Mouse (Mus musculus): ENCODE measurements around the gene Xpo6.

Xpo6 gene

DNA sequence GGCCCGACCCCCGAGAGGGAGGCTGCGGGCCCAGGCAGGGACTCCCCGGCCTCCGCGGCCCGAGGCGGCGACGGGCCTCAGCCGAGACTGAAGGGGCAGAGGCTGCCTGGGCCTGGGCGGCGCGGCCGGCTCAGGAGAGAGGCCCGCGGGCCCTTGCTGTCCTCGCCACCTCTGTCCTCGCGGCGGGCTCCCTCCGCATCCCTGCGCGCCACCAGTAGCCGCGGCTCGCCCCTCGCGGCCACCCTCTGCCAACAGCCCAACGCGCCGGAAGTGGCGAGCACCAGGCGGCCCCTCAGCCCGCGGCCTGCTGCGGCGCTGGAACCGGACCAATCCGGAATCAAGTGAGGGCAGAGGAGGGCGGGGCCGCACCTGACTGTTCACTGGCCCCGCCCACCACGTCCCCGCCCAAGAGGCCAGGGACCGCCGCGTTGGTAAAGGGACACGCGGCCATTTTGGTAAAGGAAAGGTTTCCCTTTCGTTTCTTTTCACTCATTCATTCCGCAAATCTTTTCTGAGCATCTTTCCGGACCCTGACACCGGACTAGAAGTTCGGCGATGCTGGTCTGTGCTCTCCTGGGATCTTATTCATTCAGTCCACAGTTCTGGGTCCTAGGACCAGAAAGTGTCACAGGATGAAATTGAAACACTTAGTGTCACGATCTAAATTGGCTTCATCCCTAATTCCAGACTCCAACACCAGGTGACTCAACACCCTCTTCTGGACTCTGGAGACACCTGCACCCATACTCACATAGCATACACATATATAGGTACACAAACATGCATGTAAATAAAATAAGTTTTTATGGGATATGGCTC lies at the start of gene Xpo6:
Xpo6 (minus strand) TSS at position 324 of the 819 bp plus-strand sequence.
- peak; percentile 85 to 89 for DNase-seq (ENCODE audit: low spot score in 2 of 2)

DNA sequence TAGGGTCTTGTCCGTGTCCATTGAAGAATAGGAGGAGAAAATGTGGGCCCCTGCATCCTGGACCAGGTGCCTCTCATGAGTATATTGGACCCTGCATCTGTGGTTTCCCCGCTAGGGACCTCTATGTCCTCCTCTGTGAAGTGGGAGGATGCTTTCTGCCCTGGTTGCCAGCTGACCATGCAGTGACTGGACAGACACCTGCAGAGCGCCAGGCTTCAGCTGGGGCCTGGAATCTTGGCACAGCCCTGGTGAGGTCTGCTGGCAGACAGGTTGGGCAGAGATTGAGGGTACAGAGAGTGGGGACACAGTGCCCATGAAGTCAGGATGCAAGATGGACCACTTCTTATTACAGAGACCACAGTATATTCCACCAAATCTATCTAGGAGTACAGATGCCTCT lies 49.7 kb upstream of the Xpo6 start:
- no peak for DNase-seq (ENCODE audit: low spot score in 2 of 2)

- DNase-seq (ENCODE audit: low spot score in 2 of 2) = no peak
These were observed 48.8 kb upstream of the Xpo6 start for GRCm38 (mm10) chr7:126249146-126249545.

- DNase-seq (ENCODE audit: low spot score in 2 of 2) = no peak
These were observed 48.4 kb upstream of the Xpo6 start for GRCm38 (mm10) chr7:126248641-126249141.

DNA sequence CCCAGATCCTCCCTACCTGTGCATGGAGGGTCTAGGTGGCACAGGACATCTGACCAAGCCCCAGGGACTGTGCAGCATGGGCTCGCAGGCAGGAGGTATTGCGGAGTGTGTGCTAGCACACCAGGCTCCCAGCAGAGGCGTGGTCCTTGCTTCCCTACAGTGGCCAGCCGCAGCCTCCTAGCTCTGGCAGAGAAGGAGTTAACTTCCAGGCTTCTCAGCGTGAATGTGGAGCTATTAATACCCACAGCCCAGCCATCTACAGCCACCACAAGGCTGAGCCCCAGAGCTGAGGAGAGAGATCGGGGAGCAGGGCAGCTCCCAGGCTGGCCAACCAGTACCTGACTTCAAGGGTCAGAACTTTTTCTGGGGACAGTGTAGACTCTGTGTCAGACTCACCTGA lies 47.8 kb upstream of the Xpo6 start:
- DNase-seq (ENCODE audit: low spot score in 2 of 2) = no peak

DNA sequence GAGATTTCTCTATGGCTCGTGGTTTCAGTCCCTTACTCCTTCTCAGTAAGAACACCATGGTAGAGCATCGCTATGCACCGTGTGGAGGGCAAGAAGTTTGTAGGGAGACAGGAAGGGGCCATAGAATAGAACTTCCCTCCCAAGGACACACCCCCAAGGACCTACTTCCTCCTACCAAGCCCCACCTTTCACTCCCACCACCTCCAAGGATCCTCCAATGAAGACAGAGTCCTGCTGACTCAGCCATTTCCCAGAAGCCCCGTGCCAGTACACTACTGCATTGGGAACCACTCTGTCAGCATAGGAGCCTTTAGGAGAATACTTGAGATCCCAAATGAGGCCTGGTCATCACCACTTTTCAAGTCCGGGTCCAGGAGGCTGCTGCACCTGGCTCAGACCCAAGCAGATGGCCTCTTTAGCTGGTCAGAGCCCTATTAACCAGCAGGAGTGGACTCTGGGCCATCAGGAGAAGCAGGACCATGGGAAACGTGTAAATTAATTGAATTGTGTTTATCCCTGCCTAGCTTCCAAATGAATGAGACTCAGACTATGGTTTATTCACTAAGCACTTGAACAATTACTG lies 44.0 kb upstream of the Xpo6 start:
- no peak for DNase-seq (ENCODE audit: low spot score in 2 of 2)

DNA sequence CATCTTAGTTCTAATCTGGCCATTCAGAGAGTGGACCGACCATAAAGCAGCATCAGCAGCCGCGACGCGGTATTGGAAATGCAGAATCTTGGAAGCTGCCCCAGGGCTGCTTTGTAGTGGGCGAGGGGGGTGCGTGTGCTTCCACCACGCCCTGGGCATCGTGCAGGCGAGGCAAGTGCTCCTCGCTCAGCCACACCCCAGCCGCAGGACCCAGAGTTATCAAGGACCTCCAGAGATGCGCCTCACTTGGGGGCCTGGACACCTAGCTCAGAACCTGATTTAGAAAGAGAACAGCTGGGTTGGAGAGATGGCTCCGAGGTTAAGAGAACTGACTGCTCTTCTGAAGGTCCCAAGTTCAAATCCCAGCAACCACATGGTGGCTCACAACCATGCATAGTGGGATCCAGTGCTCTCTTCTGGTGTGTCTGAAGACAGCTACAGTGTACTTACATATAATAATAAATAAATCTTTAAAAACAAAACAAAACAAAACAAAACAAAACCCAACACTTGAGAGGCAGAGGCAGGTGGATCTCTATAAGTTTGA lies 40.6 kb upstream of the Xpo6 start:
- no peak for DNase-seq (ENCODE audit: low spot score in 2 of 2)

DNA sequence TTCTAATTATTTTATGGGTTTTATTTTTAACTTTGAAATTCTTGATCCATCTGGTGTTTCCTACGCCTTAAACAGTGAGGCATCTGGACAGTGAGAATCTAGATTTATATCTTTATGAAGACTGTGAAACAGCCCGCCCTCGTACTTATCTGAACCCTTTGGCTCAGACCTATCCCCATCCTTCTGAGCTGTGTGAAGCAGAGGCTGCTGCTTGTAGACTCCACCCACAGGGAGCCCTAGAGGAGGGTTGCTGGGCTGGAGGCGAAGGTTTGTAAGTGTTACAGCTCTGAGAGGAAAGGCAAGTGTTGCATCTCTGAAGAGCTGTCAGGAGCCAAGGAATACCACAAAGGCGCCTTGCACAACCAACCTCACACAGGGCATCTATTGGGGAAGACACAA lies 36.5 kb upstream of the Xpo6 start:
- no peak for DNase-seq (ENCODE audit: low spot score in 2 of 2)

- DNase-seq (ENCODE audit: low spot score in 2 of 2) = no peak
These were observed 35.9 kb upstream of the Xpo6 start for GRCm38 (mm10) chr7:126236083-126236793.

DNA sequence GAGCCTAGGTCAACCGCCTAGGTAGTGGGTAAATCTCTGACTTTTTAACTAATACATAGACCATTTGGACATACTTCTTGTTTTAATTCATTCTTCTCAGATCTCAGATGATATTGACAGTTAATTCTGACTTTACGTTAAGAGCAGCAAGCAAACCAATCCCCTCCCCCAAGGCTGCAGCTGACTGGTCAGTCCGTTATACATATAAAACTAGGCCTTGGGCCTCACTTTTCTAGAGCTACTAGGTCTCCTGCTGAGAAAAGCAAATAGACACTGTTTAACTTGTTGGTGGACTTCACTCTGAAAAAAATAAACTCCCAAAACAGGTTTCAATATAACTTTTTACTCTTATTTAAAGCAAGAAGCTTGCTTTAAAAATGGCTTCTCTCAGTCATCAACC lies 34.3 kb upstream of the Xpo6 start:
- no peak for DNase-seq (ENCODE audit: low spot score in 2 of 2)

- no peak for DNase-seq (ENCODE audit: low spot score in 2 of 2)
These were observed 32.2 kb upstream of the Xpo6 start for GRCm38 (mm10) chr7:126232345-126233071.

DNA sequence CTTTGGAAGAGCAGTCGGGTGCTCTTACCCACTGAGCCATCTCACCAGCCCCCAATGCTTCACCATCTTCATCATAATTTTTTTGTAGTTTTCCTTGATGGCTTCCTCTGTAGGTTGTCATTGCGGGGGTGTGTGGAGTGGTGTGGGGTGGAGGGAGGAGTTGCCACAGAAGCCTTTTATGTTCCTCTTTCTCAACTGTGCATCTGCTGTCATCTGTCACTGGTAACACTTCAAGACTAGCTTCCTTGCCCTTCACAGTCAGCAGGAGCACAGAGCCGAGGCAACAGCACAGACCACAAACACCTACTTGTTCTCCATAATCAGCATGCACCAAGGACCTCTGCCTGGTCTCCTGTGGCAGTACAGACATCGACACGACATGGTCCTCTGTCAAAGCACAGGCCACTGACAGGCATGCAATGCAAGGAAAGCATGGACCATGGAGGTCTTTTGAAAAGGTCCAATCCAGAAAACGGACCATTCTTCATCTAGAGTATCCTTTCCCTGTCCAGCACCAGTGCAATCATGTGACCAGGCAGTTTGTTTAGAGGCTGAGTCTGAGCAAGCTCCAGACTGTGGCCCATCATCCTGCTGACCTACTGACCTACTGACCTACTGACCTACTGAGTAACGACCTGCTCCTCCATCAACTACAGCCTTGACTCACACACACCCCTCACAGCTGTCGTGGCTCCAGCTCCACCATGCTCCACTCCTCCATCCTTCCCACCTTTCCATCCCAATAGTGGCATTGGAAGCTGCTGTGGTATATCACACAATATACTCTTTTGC lies 30.3 kb upstream of the Xpo6 start:
- DNase-seq (ENCODE audit: low spot score in 2 of 2) = no peak

DNA sequence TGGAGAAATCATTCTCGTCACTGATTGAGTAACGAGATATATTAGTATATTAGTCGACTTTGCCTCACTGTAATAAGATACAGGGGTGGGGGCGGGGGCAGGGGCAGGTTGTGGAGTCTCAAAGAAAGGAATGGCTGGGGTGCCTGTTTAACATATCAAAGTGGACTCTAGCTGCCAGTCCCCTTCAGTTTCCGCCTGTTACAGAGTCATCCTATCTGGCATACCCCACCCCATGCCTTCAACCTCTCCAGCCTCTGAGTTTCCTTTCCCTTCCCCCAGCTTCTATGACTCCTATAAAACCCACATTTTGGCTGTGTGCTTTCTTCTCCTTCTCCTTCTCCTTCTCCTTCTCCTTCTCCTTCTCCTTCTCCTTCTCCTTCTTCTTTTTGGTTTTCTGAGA lies 25.8 kb upstream of the Xpo6 start:
- DNase-seq (ENCODE audit: low spot score in 2 of 2) = no peak

DNA sequence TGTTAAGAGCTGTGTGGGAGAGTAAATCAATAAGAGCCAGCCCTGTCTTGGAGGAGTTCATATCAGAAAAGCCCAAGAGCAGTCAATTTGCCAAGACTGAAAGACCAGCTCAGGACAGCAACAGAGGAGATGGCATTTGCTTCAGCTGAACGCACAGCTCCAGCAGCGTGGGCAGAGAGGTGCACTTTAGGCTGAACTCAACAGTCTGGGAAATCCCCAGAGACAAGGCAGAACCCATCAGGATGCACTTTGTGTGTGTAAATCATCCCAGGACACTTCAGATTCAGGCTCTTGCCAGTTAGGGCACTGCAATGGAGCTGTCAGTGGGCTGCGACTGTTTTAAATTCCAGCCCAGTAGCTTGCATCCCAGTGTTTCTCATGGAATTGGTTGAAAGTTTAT lies 22.5 kb upstream of the Xpo6 start:
- no peak for DNase-seq (ENCODE audit: low spot score in 2 of 2)

GRCm38 (mm10) chr7:126220611-126221010 lies 20.3 kb upstream of the Xpo6 start:
- no peak for DNase-seq (ENCODE audit: low spot score in 2 of 2)

GRCm38 (mm10) chr7:126218311-126218710 lies 18.0 kb upstream of the Xpo6 start:
- DNase-seq (ENCODE audit: low spot score in 2 of 2) = no peak

GRCm38 (mm10) chr7:126216867-126217266 lies 16.6 kb upstream of the Xpo6 start:
- no peak for DNase-seq (ENCODE audit: low spot score in 2 of 2)

- DNase-seq (ENCODE audit: low spot score in 2 of 2) = no peak
These were observed 10.6 kb upstream of the Xpo6 start for GRCm38 (mm10) chr7:126210856-126211255.

- no peak for DNase-seq (ENCODE audit: low spot score in 2 of 2)
These were observed 670 bp upstream of the Xpo6 start for GRCm38 (mm10) chr7:126200997-126201345.

- DNase-seq (ENCODE audit: low spot score in 2 of 2) = peak; percentile 11 to 20
These were observed 604 bp downstream of the Xpo6 start for GRCm38 (mm10) chr7:126199691-126200102.

GRCm38 (mm10) chr7:126198926-126199325 lies 1.4 kb downstream of the Xpo6 start:
- no peak for DNase-seq (ENCODE audit: low spot score in 2 of 2)

Measured in frontal cortex, postnatal 25 days (tissue).